Comparison of ENCODE assay signal across 10 mouse cellular contexts in the genomic region with DNA sequence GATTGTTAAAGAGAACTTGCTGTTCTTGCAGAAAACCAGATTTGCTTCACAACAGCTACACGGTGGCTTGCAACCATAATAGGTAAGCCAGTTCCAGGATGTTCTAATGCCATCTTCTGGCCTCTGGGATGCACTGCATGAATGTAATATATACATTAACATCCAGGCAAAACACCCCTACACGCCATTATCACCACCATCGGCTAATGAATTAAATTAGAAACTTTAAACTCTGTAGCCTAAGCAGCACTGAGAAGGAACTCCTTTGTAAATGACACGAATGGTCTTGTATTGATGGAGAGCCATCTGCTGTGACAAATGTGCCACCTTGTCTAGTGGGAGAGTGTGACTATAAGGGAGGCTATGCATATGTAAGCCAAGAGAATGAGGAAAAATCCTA. TPM values are rescaled to one million over a fixed set of nuclear protein-coding genes. Genes with fewer than 3 reads are reported as not detected.
A peak's percentile ranks its signal among the peaks of the same experiment; 100 is the strongest.
DNase-seq lines count a peak whose midpoint lies in the region; ATAC-seq and TF ChIP-seq lines count a peak whose summit lies in the region.
"Had no signal": no experiment of that assay in that cellular context is flagged by ENCODE, and none has a peak within 500 bp of the region (broad histone marks: within the 10 kb centered on the region; RNA-seq: fewer than 3 reads in every experiment).

No protein-coding gene starts in this region.

- WGBS in embryonic facial prominence, embryonic 11.5 days = 61% methylated on average over 4 of the region's 4 CpGs
- 57% methylated on average over 4 of the region's 4 CpGs for WGBS in embryonic facial prominence, embryonic 10.5 days
- 40% methylated on average over 4 of the region's 4 CpGs for WGBS in kidney, postnatal 0 days
- 49% methylated on average over 4 of the region's 4 CpGs for WGBS in kidney, embryonic 15.5 days

- H3K27me3 ChIP-seq in embryonic facial prominence, embryonic 11.5 days (ENCODE audit: control insufficient read depth, insufficient read depth, low read length) = no peaks in the 10 kb centered on the region
- H3K27me3 ChIP-seq in embryonic facial prominence, embryonic 10.5 days (replicated peaks; ENCODE audit: low read depth, poor library complexity, severe bottlenecking) = no peaks in the 10 kb centered on the region
- no peaks in the 10 kb centered on the region for H3K27me3 ChIP-seq in kidney, postnatal 0 days (ENCODE audit: insufficient read depth, low read length)
- no peaks in the 10 kb centered on the region for H3K27me3 ChIP-seq in kidney, embryonic 15.5 days
- H3K27me3 ChIP-seq: heart, embryonic 12.5 days had no signal

- no peaks in the 10 kb centered on the region for H3K4me1 ChIP-seq in embryonic facial prominence, embryonic 11.5 days (ENCODE audit: control insufficient read depth, insufficient read depth, low read length)
- no peaks in the 10 kb centered on the region for H3K4me1 ChIP-seq in embryonic facial prominence, embryonic 10.5 days
- H3K4me1 ChIP-seq in kidney, postnatal 0 days (replicated peaks; ENCODE audit: insufficient read depth, low read length) = no peaks in the 10 kb centered on the region
- H3K4me1 ChIP-seq in kidney, embryonic 15.5 days = no peaks in the 10 kb centered on the region
- H3K4me1 ChIP-seq: heart, embryonic 12.5 days had no signal

- DNase-seq in embryonic facial prominence, embryonic 11.5 days (ENCODE audit: low spot score) = peak; percentile 36
- no peak for DNase-seq in embryonic facial prominence, embryonic 10.5 days (ENCODE audit: low spot score)
- peak; percentile 54 for DNase-seq in kidney, postnatal 0 days (ENCODE audit: low spot score)
- DNase-seq in MEL-GATA-1-ER (ENCODE audit: extremely low read depth, low read depth) = peak; percentile 11
- DNase-seq in left cerebral cortex, postnatal 25 days (ENCODE audit: low spot score in 2 of 2) = peak; percentile 44 to 77
- no peak for DNase-seq in gastrocnemius, postnatal 4 days (ENCODE audit: low spot score in 2 of 2)
- no peak for DNase-seq in ovary, adult 18-20 months (ENCODE audit: low spot score)
- DNase-seq: adrenal gland, postnatal 36 days had no signal

- H3K9ac ChIP-seq in embryonic facial prominence, embryonic 11.5 days (replicated peaks; ENCODE audit: low read length) = no peak overlapping the region
- H3K9ac ChIP-seq in kidney, postnatal 0 days (ENCODE audit: low read depth, low read length) = no peak overlapping the region
- no peak overlapping the region for H3K9ac ChIP-seq in kidney, embryonic 15.5 days
- H3K9ac ChIP-seq: heart, embryonic 12.5 days had no signal

- ATAC-seq in embryonic facial prominence, embryonic 11.5 days (replicated peaks; ENCODE audit: insufficient number of reproducible peaks, low FRiP score, low TSS enrichment, low read depth) = no peak
- ATAC-seq in kidney, postnatal 0 days (replicated peaks; ENCODE audit: low FRiP score, low read depth) = no peak
- ATAC-seq in kidney, embryonic 15.5 days (replicated peaks; ENCODE audit: low FRiP score) = no peak

- TF ChIP-seq CTCF in kidney, postnatal 0 days (IDR thresholded peaks at IDR 0.05; ENCODE audit: low read depth) = peak; percentile 69

- no peak overlapping the region for H3K4me3 ChIP-seq in embryonic facial prominence, embryonic 11.5 days (ENCODE audit: low read depth, low read length)
- no peak overlapping the region for H3K4me3 ChIP-seq in embryonic facial prominence, embryonic 10.5 days
- no peak overlapping the region for H3K4me3 ChIP-seq in kidney, postnatal 0 days (replicated peaks; ENCODE audit: low read depth, low read length)
- no peak overlapping the region for H3K4me3 ChIP-seq in kidney, embryonic 15.5 days (replicated peaks)
- H3K4me3 ChIP-seq: heart, embryonic 12.5 days had no signal

- no peak overlapping the region for H3K4me2 ChIP-seq in embryonic facial prominence, embryonic 11.5 days (ENCODE audit: low read depth, low read length)
- H3K4me2 ChIP-seq in kidney, postnatal 0 days (ENCODE audit: low read length) = no peak overlapping the region
- H3K4me2 ChIP-seq in kidney, embryonic 15.5 days = no peak overlapping the region
- H3K4me2 ChIP-seq: heart, embryonic 12.5 days had no signal

- H3K36me3 ChIP-seq in embryonic facial prominence, embryonic 11.5 days (replicated peaks; ENCODE audit: control insufficient read depth, insufficient read depth, low read depth, low read length) = no peaks in the 10 kb centered on the region
- H3K36me3 ChIP-seq in embryonic facial prominence, embryonic 10.5 days (replicated peaks) = no peaks in the 10 kb centered on the region
- no peaks in the 10 kb centered on the region for H3K36me3 ChIP-seq in kidney, postnatal 0 days (ENCODE audit: insufficient read depth, low read length)
- no peaks in the 10 kb centered on the region for H3K36me3 ChIP-seq in kidney, embryonic 15.5 days
- H3K36me3 ChIP-seq: heart, embryonic 12.5 days had no signal

- H3K27ac ChIP-seq in embryonic facial prominence, embryonic 11.5 days (replicated peaks; ENCODE audit: low read depth, low read length) = no peak overlapping the region
- H3K27ac ChIP-seq in embryonic facial prominence, embryonic 10.5 days (replicated peaks) = no peak overlapping the region
- H3K27ac ChIP-seq in kidney, postnatal 0 days = no peak overlapping the region
- H3K27ac ChIP-seq in kidney, embryonic 15.5 days = no peak overlapping the region

- intact Hi-C loops in left cerebral cortex, postnatal 25 days (cut with DNase I) = loop anchor here (1.0 kb wide), 1 partner anchor 206 kb away; no protein-coding TSS in a partner anchor

- H3K9me3 ChIP-seq in embryonic facial prominence, embryonic 11.5 days (replicated peaks; ENCODE audit: control insufficient read depth, low read length) = no peaks in the 10 kb centered on the region
- no peaks in the 10 kb centered on the region for H3K9me3 ChIP-seq in embryonic facial prominence, embryonic 10.5 days
- H3K9me3 ChIP-seq in kidney, postnatal 0 days (replicated peaks; ENCODE audit: low read length) = no peaks in the 10 kb centered on the region
- no peaks in the 10 kb centered on the region for H3K9me3 ChIP-seq in kidney, embryonic 15.5 days (replicated peaks)
- H3K9me3 ChIP-seq: heart, embryonic 12.5 days had no signal

RNA-seq across cellular contexts. Expression of gene Crybg1, which starts 11.5 kb away (rescaled TPM):
- polyA plus RNA-seq in embryonic facial prominence, embryonic 11.5 days (2014; fragmentation: Nextera tagmentation; extraction: Ambion mirVana) = 0.95 and 1.1 TPM in 2 replicates
- polyA plus RNA-seq in embryonic facial prominence, embryonic 10.5 days (2016; fragmentation: Nextera tagmentation; extraction: Ambion mirVana) = 0.78 and 0.83 TPM in 2 replicates
- polyA plus RNA-seq in kidney, postnatal 0 days (2015; fragmentation: Nextera tagmentation; extraction: Ambion mirVana) = 3.2 and 3.5 TPM in 2 replicates
- polyA plus RNA-seq in kidney, embryonic 15.5 days (2015; fragmentation: Nextera tagmentation; extraction: Ambion mirVana) = 2.5 and 2.9 TPM in 2 replicates
- under 1 TPM; 0.48 to 0.50 TPM for total RNA-seq in left cerebral cortex, postnatal 25 days (2021)
- total RNA-seq in gastrocnemius, postnatal 4 days (2021) = 1 to 10 TPM; 2.7 to 2.9 TPM

Comparison
In these comparisons a context has a peak if more than half of its experiments do, and no peak if none do; other contexts are left out.
1. DNase-seq: peak in embryonic facial prominence, embryonic 11.5 days (single experiment), kidney, postnatal 0 days (single experiment), MEL-GATA-1-ER (single experiment) and left cerebral cortex, postnatal 25 days (2 of 2); none in embryonic facial prominence, embryonic 10.5 days (single experiment), gastrocnemius, postnatal 4 days (0 of 2) and ovary, adult 18-20 months (single experiment).